Mouse (Mus musculus) MEL (cell line): ENCODE measurements around the gene Eif2d. TPM values are rescaled to one million over a fixed set of nuclear protein-coding genes. Genes with fewer than 3 reads are reported as not detected.

ENCODE experiments used
- DNase-seq: peaks from one replicate; pipeline ENCODE4 v3.0.0; 2011; ENCODE audit warnings: low read depth, low spot score
- H3K27ac ChIP-seq: 2 replicates; pipeline ENCODE4 v1.5.1; 2012; ENCODE audit warnings: low read depth, mild to moderate bottlenecking, control low read depth, low read length, moderate library complexity; ENCODE audit not compliant: control insufficient read depth
- H3K27me3 ChIP-seq, 2 experiments: fragments of 150-350 bp in 1 of 2; sonication (generic) in 1 of 2; 2 replicates each; pipeline ENCODE4 v1.6.1; 2012; ENCODE audit warnings: low read length in 2 of 2, mild to moderate bottlenecking in 2 of 2, improper control_type of control experiment in 1 of 2, moderate library complexity in 1 of 2; ENCODE audit not compliant: insufficient read depth in 2 of 2, control insufficient read depth in 1 of 2
- H3K36me3 ChIP-seq, 2 experiments: 2 replicates each; pipeline ENCODE4 v1.6.1; 2012 to 2014; ENCODE audit warnings: low read length in 2 of 2, improper control_type of control experiment in 1 of 2, inconsistent platforms in 1 of 2, mild to moderate bottlenecking in 1 of 2; ENCODE audit not compliant: insufficient read depth in 2 of 2, control insufficient read depth in 1 of 2
- H3K4me1 ChIP-seq, 2 experiments: fragments of 150-350 bp in 1 of 2; sonication (generic) in 1 of 2; 2 replicates each; pipeline ENCODE4 v1.6.1; 2012; ENCODE audit warnings: low read length in 2 of 2, improper control_type of control experiment in 1 of 2, mild to moderate bottlenecking in 1 of 2; ENCODE audit not compliant: insufficient read depth in 2 of 2, control insufficient read depth in 1 of 2
- H3K4me3 ChIP-seq, 2 experiments: fragments of 150-350 bp in 1 of 2; sonication (generic) in 1 of 2; 2 replicates each; pipeline ENCODE4 v1.5.1; 2012; ENCODE audit warnings: low read depth in 2 of 2, low read length in 2 of 2, mild to moderate bottlenecking in 2 of 2, moderate library complexity in 2 of 2, control low read depth in 1 of 2, improper control_type of control experiment in 1 of 2; ENCODE audit not compliant: control insufficient read depth in 1 of 2, insufficient read depth in 1 of 2
- H3K79me2 ChIP-seq: 2 replicates; pipeline ENCODE4 v1.6.1; 2012; ENCODE audit warnings: mild to moderate bottlenecking, low read length, moderate library complexity; ENCODE audit not compliant: control insufficient read depth, poor library complexity, insufficient read depth
- H3K9ac ChIP-seq: 2 replicates; pipeline ENCODE4 v1.6.1; 2012; ENCODE audit warnings: low read depth, mild to moderate bottlenecking, control low read depth, low read length, moderate library complexity; ENCODE audit not compliant: control insufficient read depth, poor library complexity, severe bottlenecking
- H3K9me3 ChIP-seq: fragments of 150-350 bp; sonication (generic); replicated peaks from 2 replicates; pipeline ENCODE4 v1.6.1; 2012; ENCODE audit warnings: mild to moderate bottlenecking, low read length, improper control_type of control experiment, moderate library complexity; ENCODE audit not compliant: insufficient read depth
- ELF1 ChIP-seq: IDR thresholded peaks from 2 replicates; pipeline ENCODE4 v1.6.1; 2014; ENCODE audit warnings: low read depth, mild to moderate bottlenecking, inconsistent platforms, low read length, improper control_type of control experiment, moderate library complexity
- EP300 ChIP-seq, 2 experiments: IDR thresholded peaks; 2 replicates each; pipeline ENCODE4 v1.6.1; 2011; ENCODE audit warnings: improper control_type of control experiment in 2 of 2, low read length in 2 of 2, low read depth in 1 of 2, mild to moderate bottlenecking in 1 of 2
- ETS1 ChIP-seq: IDR thresholded peaks from 2 replicates; pipeline ENCODE4 v1.6.1; 2012; ENCODE audit warnings: low read depth, mild to moderate bottlenecking, inconsistent platforms, low read length, improper control_type of control experiment, moderate library complexity
- GABPA ChIP-seq: IDR thresholded peaks from 2 replicates; pipeline ENCODE4 v1.6.1; 2012; ENCODE audit warnings: low read depth, mild to moderate bottlenecking, inconsistent platforms, low read length, improper control_type of control experiment, moderate library complexity
- GATA1 ChIP-seq: IDR thresholded peaks from 2 replicates; pipeline ENCODE4 v1.6.1; 2011; ENCODE audit warnings: low read depth, low read length, improper control_type of control experiment
- HCFC1 ChIP-seq: IDR thresholded peaks from 2 replicates; pipeline ENCODE4 v1.6.1; 2012; ENCODE audit warnings: low read depth, mild to moderate bottlenecking, inconsistent platforms, low read length, improper control_type of control experiment, moderate library complexity
- KAT2A ChIP-seq: conservative IDR thresholded peaks from 2 replicates; pipeline ENCODE4 v1.6.1; 2012; ENCODE audit warnings: low read depth, low read length, improper control_type of control experiment, inconsistent platforms
- MAFK ChIP-seq: IDR thresholded peaks from 2 replicates; pipeline ENCODE4 v1.6.1; 2011; ENCODE audit warnings: low read depth, mild to moderate bottlenecking, low read length, improper control_type of control experiment, borderline replicate concordance
- MAX ChIP-seq: IDR thresholded peaks from 2 replicates; pipeline ENCODE4 v1.6.1; 2011; ENCODE audit warnings: low read length, improper control_type of control experiment
- MAZ ChIP-seq: IDR thresholded peaks from 2 replicates; pipeline ENCODE4 v1.6.1; 2012; ENCODE audit warnings: low read depth, mild to moderate bottlenecking, inconsistent platforms, low read length, improper control_type of control experiment
- MYB ChIP-seq: IDR thresholded peaks from 2 replicates; pipeline ENCODE4 v1.6.1; 2011; ENCODE audit warnings: mild to moderate bottlenecking, low read depth, low read length, improper control_type of control experiment
- MYC ChIP-seq: IDR thresholded peaks from 2 replicates; pipeline ENCODE4 v1.6.1; 2011; ENCODE audit warnings: low read depth, mild to moderate bottlenecking, low read length, improper control_type of control experiment, moderate library complexity
- NELFE ChIP-seq: IDR thresholded peaks from 2 replicates; pipeline ENCODE4 v1.6.1; 2011; ENCODE audit warnings: low read depth, low read length, improper control_type of control experiment
- NRF1 ChIP-seq: IDR thresholded peaks from 2 replicates; pipeline ENCODE4 v1.6.1; 2014; ENCODE audit warnings: low read depth, mild to moderate bottlenecking, inconsistent platforms, low read length, improper control_type of control experiment, moderate library complexity; ENCODE audit not compliant: poor library complexity, insufficient read depth, severe bottlenecking
- RAD21 ChIP-seq: IDR thresholded peaks from 2 replicates; pipeline ENCODE4 v1.6.1; 2011; ENCODE audit warnings: mild to moderate bottlenecking, low read depth, low read length, improper control_type of control experiment
- RCOR1 ChIP-seq: IDR thresholded peaks from 2 replicates; pipeline ENCODE4 v1.6.1; 2012; ENCODE audit warnings: low read depth, mild to moderate bottlenecking, inconsistent platforms, low read length, improper control_type of control experiment
- UBTF ChIP-seq: IDR thresholded peaks from 2 replicates; pipeline ENCODE4 v1.6.1; 2012; ENCODE audit warnings: low read depth, mild to moderate bottlenecking, inconsistent platforms, low read length, improper control_type of control experiment, moderate library complexity, borderline replicate concordance; ENCODE audit not compliant: insufficient read depth
- USF1 ChIP-seq: IDR thresholded peaks from 2 replicates; pipeline ENCODE4 v1.6.1; 2014; ENCODE audit warnings: low read depth, mild to moderate bottlenecking, inconsistent platforms, low read length, improper control_type of control experiment, moderate library complexity
- USF2 ChIP-seq, 2 experiments: IDR thresholded peaks; 2 replicates each; pipeline ENCODE4 v1.6.1; 2011 to 2012; ENCODE audit warnings: improper control_type of control experiment in 2 of 2, low read length in 2 of 2, borderline replicate concordance in 1 of 2, inconsistent platforms in 1 of 2, low read depth in 1 of 2, mild to moderate bottlenecking in 1 of 2; ENCODE audit not compliant: insufficient read depth in 1 of 2
- ZMIZ1 ChIP-seq: IDR thresholded peaks from 2 replicates; pipeline ENCODE4 v1.6.1; 2012; ENCODE audit warnings: low read depth, mild to moderate bottlenecking, inconsistent platforms, low read length, improper control_type of control experiment, moderate library complexity
- ZNF384 ChIP-seq: IDR thresholded peaks from 2 replicates; pipeline ENCODE4 v1.6.1; 2012; ENCODE audit warnings: low read depth, mild to moderate bottlenecking, inconsistent platforms, low read length, improper control_type of control experiment
- polyA plus RNA-seq, 2 experiments: library from polyadenylated mRNA; stranded (reverse) in 1 of 2; unstranded in 1 of 2; fragments of >175 nt in 1 of 2; fragments of >200 nt in 1 of 2; gene quantifications; 2 replicates each; pipeline versions ENCODE4 v1.2.1 to v1.2.4; 2012; ENCODE audit warnings: low replicate concordance in 2 of 2, low read depth in 1 of 2; ENCODE audit not compliant: insufficient read length in 2 of 2, insufficient read depth in 1 of 2, missing spikeins in 1 of 2
- total RNA-seq: library from RNA; depleted of rRNA; stranded (reverse); fragments of 300-350 nt; gene quantifications from 2 replicates; pipeline ENCODE4 v1.2.3, GENCODE M21; 2012

Eif2d gene
- total and polyA plus RNA-seq, 3 experiments: 31.0 to 43.6 TPM; not detected in 1

- peaks cover 5 to 22% of the 10 kb centered on the region in 2 experiments; a peak in 3 of 4 replicates for H3K4me1 ChIP-seq
- peaks cover 0 to 12% of the 10 kb centered on the region in 2 experiments; a peak in 2 of 4 replicates for H3K36me3 ChIP-seq
- H3K9ac ChIP-seq: no peak overlapping the region
- no peaks in the 10 kb centered on the region for H3K9me3 ChIP-seq
- no peak for TF ChIP-seq ZMIZ1
- no peak for TF ChIP-seq GATA1
- no peak for TF ChIP-seq RAD21
- no peak for TF ChIP-seq UBTF
- TF ChIP-seq ETS1: no peak
- no peak for TF ChIP-seq KAT2A
- peaks cover 26% of the 10 kb centered on the region for H3K79me2 ChIP-seq
- no peak overlapping the region for H3K4me3 ChIP-seq
- H3K27me3 ChIP-seq: no peaks in the 10 kb centered on the region
- no peak for DNase-seq
- H3K27ac ChIP-seq: no peak overlapping the region
These were observed 47.6 kb downstream of the Eif2d start for GRCm38 (mm10) chr1:131200588-131200987.

GRCm38 (mm10) chr1:131201391-131201790, 48.4 kb downstream of the Eif2d start:
- TF ChIP-seq RCOR1: peak; percentile 78
- no peak for TF ChIP-seq MAX
- 0 out of 4 replicates have a peak, but pooled peaks of 1 of the 2 experiments have one; percentile 23 for TF ChIP-seq EP300 (IDR thresholded peaks at IDR 0.05; ENCODE audit: low read depth in 1 of 2, low read length in 2 of 2)
- peak; percentile 57 for TF ChIP-seq GATA1
- no peaks in the 10 kb centered on the region for H3K9me3 ChIP-seq
- H3K27ac ChIP-seq: no peak overlapping the region
- DNase-seq: peak; percentile 31
- H3K36me3 ChIP-seq: peaks cover 0 to 12% of the 10 kb centered on the region in 2 experiments; a peak in 2 of 4 replicates
- H3K4me1 ChIP-seq: peaks cover 5 to 22% of the 10 kb centered on the region in 2 experiments; a peak in 3 of 4 replicates
- H3K9ac ChIP-seq: no peak overlapping the region
- no peak overlapping the region for H3K4me3 ChIP-seq
- peaks cover 22% of the 10 kb centered on the region for H3K79me2 ChIP-seq
- no peaks in the 10 kb centered on the region for H3K27me3 ChIP-seq

GRCm38 (mm10) chr1:131204461-131204860, 51.5 kb downstream of the Eif2d start:
- Histone ChIP-seq H3K79me2 (peaks cover 4% of the 10 kb centered on the region; the same call in 1 of the 2 replicates), H3K27me3 (no peaks in the 10 kb centered on the region)
- TF ChIP-seq MAFK: no peak
- no peak for TF ChIP-seq MAZ
- no peak for TF ChIP-seq HCFC1
- TF ChIP-seq MAX: no peak
- no peak for TF ChIP-seq USF2 (IDR thresholded peaks at IDR 0.05; ENCODE audit: borderline replicate concordance in 1 of 2, insufficient read depth in 1 of 2, low read depth in 1 of 2, low read length in 2 of 2)
- no peak for TF ChIP-seq MYB
- TF ChIP-seq NELFE: no peak
- no peak for TF ChIP-seq NRF1
- no peak for TF ChIP-seq EP300 (IDR thresholded peaks at IDR 0.05; ENCODE audit: low read depth in 1 of 2, low read length in 2 of 2)
- no peak for TF ChIP-seq GABPA
- TF ChIP-seq ZNF384: no peak
- TF ChIP-seq RCOR1: no peak
- TF ChIP-seq ELF1: no peak
- TF ChIP-seq GATA1: no peak
- no peak for TF ChIP-seq MYC
- no peak for TF ChIP-seq USF1
- TF ChIP-seq UBTF: no peak
- TF ChIP-seq, all 39 proteins: peak for 0
- Histone ChIP-seq H3K4me3 (no peak overlapping the region), H3K9me3 (no peaks in the 10 kb centered on the region), H3K4me1 (peaks cover 3 to 11% of the 10 kb centered on the region in 2 experiments; a peak in 3 of 4 replicates), H3K9ac (no peak overlapping the region), H3K36me3 (peaks cover 0 to 4% of the 10 kb centered on the region in 2 experiments; a peak in 2 of 4 replicates), H3K27ac (no peak overlapping the region)
- no peak for DNase-seq
